Mouse (Mus musculus): ENCODE measurements at regions not wholly inside any gene's neighbourhood (a gene's known extent, or its start where the extent isn't known, plus 50 kb on each side); places are given as distances from the start of the nearest gene placed in this dataset.
"Not testable (repeated sequence)": the region's sequence is repeated elsewhere in the genome, so short reads cannot be mapped to it uniquely, and the experiment has no call there.

- intact Hi-C loops (cut with DNase I), result no loop called here
- DNase-seq (ENCODE audit: low spot score in 2 of 2), result no peak
Observed at GRCm38 (mm10) chr2:39633041-39633440, 406.8 kb upstream of the Ppp6c start.

GRCm38 (mm10) chr2:39614221-39614620 is 388.0 kb upstream of the Ppp6c start:
- intact Hi-C loops (cut with DNase I), result no loop called here
- no peak for DNase-seq (ENCODE audit: low spot score in 2 of 2)

- intact Hi-C loops (cut with DNase I), result no loop called here
- DNase-seq (ENCODE audit: low spot score in 2 of 2), result no peak
Observed at GRCm38 (mm10) chr2:39612809-39613208, 386.6 kb upstream of the Ppp6c start.

GRCm38 (mm10) chr2:39612236-39612635 is 386.0 kb upstream of the Ppp6c start:
- DNase-seq (ENCODE audit: low spot score in 2 of 2), result no peak
- intact Hi-C loops (cut with DNase I), result no loop called here

GRCm38 (mm10) chr2:39602256-39602655 is 376.0 kb upstream of the Ppp6c start:
- intact Hi-C loops (cut with DNase I), result no loop called here
- no peak for DNase-seq (ENCODE audit: low spot score in 2 of 2)

GRCm38 (mm10) chr2:39558193-39558592 is 331.9 kb upstream of the Ppp6c start:
- intact Hi-C loops (cut with DNase I), result no loop called here
- no peak for DNase-seq (ENCODE audit: low spot score in 2 of 2)

- intact Hi-C loops (cut with DNase I), result no loop called here
- DNase-seq (ENCODE audit: low spot score in 2 of 2), result no peak
Observed at GRCm38 (mm10) chr2:39507984-39508383, 281.7 kb upstream of the Ppp6c start.

- DNase-seq (ENCODE audit: low spot score in 2 of 2), result no peak
Observed at GRCm38 (mm10) chr2:39483208-39483912, 257.1 kb upstream of the Ppp6c start.

GRCm38 (mm10) chr2:39482608-39483007 is 256.4 kb upstream of the Ppp6c start:
- no peak for DNase-seq (ENCODE audit: low spot score in 2 of 2)
- intact Hi-C loops (cut with DNase I), result no loop called here

More at GRCm38 (mm10) chr2:39483208-39483912, 257.1 kb upstream of the Ppp6c start:
- intact Hi-C loops (cut with DNase I), result no loop called here

- intact Hi-C loops (cut with DNase I), result no loop called here
- no peak for DNase-seq (ENCODE audit: low spot score in 2 of 2)
Observed at GRCm38 (mm10) chr2:39480236-39480635, 254.0 kb upstream of the Ppp6c start.

GRCm38 (mm10) chr2:39472925-39473324 is 246.7 kb upstream of the Ppp6c start:
- intact Hi-C loops (cut with DNase I), result not testable (repeated sequence)
- peak in 1 of 2 experiments; percentile 9 for DNase-seq (ENCODE audit: low spot score in 2 of 2)
